Mouse (Mus musculus) kidney, adult 18-20 months (tissue): ENCODE results near the gene Il25.
"Not testable (repeated sequence)": the region's sequence is repeated elsewhere in the genome, so short reads cannot be mapped to it uniquely, and the experiment has no call there.

Experiments
- DNase-seq: peaks from one replicate; pipeline ENCODE4 v3.0.0; 2021

Gene Il25

DNA sequence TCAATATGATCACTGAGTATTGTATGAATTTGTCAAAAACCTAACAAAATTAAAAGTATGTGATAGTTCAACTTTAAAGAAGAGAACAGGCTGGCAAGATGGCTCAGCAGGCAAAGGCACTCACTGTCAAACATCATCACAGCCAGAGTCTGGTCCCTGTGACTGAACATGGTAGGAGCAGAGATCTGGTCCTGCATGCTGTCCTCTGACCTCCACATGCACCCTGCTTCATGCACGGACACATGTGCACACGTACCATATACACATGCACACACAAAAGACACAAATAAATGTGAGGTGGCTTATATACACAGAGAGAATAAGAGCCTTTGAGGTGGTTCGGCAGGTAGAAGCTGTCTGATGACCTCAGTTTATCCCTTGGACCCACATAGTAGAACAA is 23.0 kb downstream of the Il25 start:
- DNase-seq, result no peak

- DNase-seq, result no peak
Measured at GRCm38 (mm10) chr14:54956533-54956932, 24.0 kb downstream of the Il25 start.

GRCm38 (mm10) chr14:54958503-54958902 is 26.0 kb downstream of the Il25 start:
- DNase-seq, result no peak

DNA sequence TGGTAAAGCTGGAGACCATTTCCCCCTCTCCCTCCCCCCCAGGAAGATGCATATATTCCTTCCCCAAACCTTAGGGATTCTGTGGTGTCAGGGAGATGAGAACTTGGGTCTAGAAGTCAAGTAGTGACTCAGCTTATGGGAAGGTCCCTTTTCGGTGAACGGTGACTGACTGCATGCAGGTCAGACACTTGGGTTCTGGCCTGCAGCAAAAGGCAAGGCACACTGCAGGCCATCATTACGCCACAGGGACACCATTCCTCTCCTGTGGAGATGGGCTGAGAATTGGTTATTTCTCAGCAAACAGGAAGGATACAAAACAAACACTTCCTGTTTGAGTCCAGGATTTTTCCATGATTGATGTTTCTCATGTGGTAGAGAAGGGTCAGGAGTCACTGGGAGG is 26.7 kb downstream of the Il25 start:
- DNase-seq, result no peak

DNA sequence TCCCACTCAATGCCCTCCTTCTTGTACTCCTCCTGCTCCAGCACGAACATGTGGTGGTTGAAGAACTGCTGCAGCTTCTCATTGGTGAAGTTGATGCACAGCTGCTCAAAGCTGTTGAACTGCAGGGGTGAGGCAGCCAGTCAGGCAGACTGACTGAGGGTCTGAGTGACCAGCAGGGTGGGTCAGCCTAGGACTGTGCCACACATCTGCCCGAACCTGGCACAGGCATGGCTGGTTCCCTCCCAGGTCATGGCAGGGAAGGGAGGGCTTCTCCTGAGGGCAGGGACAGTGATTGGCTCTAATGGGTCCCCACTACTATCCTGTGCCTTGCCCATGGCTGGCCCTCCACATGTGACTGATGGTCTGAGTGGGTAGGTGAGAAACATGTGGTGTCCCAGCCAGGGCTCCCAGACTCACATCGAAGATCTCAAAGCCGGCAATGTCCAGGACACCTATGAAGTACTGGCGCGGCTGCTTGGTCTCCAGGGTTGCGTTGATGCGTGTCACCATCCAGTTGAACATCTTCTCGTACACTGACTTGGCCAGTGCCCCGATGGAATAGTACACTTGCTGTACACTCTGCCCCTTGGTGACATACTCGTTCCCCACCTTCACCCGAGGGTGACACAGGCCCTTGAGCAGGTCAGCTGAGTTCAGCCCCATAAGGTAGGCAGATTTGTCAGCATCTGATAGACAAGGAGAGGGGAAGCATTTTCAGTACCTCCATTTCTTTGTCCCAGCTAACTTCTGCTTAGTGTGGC is 27.5 kb downstream of the Il25 start:
- not testable (repeated sequence) for DNase-seq

DNA sequence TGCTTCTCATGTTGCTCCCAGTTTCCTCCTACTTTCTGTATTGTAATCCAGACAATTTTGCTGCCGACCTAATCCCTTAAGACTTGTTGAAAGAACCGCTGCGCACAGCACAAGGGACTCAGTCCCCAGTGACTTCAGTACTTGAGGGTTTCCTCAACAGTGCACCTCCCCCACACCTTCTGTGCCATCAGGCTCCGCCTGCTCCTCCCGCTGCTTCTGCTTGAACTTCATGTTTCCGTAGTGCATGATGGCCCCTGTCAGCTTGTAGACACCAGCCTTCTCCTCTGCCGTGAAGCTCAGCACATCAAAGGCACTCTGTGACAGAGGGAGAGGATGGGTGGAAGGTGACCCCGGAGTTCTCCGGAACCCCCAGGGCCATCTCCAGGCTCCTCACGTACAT is 28.3 kb downstream of the Il25 start:
- no peak for DNase-seq

- no peak for DNase-seq
Measured at GRCm38 (mm10) chr14:54961487-54961886, 29.0 kb downstream of the Il25 start.

- no peak for DNase-seq
Measured at GRCm38 (mm10) chr14:54962714-54963113, 30.2 kb downstream of the Il25 start.

GRCm38 (mm10) chr14:54963727-54964126 is 31.2 kb downstream of the Il25 start:
- no peak for DNase-seq

- DNase-seq, result no peak
Measured at GRCm38 (mm10) chr14:54965044-54965443, 32.5 kb downstream of the Il25 start.

- no peak for DNase-seq
Measured at GRCm38 (mm10) chr14:54965631-54966030, 33.1 kb downstream of the Il25 start.

DNA sequence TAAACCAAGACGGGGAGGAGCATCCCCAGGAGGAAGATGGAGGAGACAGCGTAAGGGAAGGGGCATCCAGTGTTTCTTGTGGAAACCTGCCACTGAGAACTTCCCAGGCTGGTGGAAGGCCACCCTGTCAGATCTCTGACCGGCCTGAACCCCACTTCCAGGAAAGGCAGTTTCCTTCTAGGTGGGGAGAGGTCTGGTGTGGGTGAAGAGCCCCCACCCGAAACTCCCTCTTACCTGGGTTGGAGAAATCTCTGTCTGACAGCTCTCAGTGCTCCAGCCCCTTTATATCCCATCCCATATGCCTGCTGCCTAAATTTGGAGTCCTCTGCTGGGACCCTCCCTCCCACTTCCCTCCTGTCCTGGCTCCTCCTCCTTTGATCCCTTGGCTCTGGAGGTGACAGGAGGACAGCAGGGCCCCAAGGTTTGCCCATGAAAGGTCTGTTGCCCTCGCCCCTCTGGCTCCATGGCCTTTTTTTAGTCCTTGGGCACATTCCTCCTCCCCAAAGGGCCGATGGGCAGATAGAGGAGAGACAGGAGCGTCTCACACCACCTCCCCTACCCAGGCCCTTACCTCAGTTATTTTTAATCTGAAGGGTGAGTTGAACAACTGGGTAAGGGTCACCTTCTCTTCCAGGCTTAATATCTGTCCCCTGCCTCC is 34.0 kb downstream of the Il25 start, which contains the start of gene Myh6:
Myh6 (minus strand) TSS at position 608 of the 658 bp plus-strand sequence.
- no peak for DNase-seq

- no peak for DNase-seq
Measured at GRCm38 (mm10) chr14:54967874-54968273, 35.4 kb downstream of the Il25 start.

- DNase-seq, result no peak
Measured at GRCm38 (mm10) chr14:54968344-54968743, 35.8 kb downstream of the Il25 start.

DNA sequence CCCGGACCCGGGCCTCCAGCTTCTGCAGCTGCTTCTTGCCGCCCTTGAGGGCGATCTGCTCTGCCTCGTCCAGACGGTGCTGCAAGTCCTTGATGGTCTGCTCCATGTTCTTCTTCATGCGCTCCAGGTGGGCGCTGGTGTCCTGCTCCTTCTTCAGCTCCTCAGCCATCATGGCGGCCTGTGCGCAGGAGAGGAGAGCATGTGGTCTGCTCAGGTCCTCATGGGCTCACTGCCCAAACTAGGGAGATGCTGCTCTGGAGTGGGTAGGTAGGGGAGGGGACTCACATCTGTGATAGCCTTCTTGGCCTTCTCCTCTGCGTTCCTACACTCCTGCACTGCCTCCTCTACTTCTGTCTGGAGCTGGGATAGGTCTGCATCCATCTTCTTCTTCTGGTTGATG is 40.3 kb downstream of the Il25 start:
- not testable (repeated sequence) for DNase-seq

GRCm38 (mm10) chr14:54974068-54974791 is 41.7 kb downstream of the Il25 start:
- DNase-seq, result no peak

- DNase-seq, result no peak
Measured at GRCm38 (mm10) chr14:54976633-54977032, 44.1 kb downstream of the Il25 start, which contains the start of gene Gm17428. Gene Gm17428 (plus strand): TSS chr14:54976933.

DNA sequence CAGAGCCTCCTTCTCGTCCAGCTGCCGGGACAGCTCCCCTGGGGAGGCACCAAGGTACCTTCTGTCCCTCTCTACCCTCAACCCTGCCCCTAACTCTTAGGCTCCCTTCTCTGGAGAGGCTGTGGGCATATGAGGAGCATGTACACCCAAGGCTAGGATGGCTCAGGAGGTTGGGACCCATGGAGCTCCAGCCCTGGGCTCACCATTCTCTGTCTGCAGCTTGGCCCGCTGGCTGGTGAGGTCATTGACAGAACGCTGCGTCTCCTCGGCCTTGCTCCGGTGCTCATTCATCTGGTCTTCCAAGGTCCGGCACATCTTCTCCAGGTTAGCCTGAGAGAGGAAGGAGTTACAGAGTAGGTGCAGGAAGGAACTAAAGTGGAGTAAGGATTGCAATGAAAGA is 46.2 kb downstream of the Il25 start:
- DNase-seq, result no peak

GRCm38 (mm10) chr14:54981934-54982333 is 49.4 kb downstream of the Il25 start:
- DNase-seq, result no peak
